Mouse (Mus musculus) liver, embryonic 11.5 days (tissue): ENCODE results near the gene Fkbp10. TPM values are rescaled to one million over a fixed set of nuclear protein-coding genes. Genes with fewer than 3 reads are reported as not detected.

Experiments
- ATAC-seq: fragments of 200-750 bp; cut with Nextera tagmentation; replicated peaks from 2 replicates; pipeline ENCODE4 v1.8.0; 2017; ENCODE audit warnings: moderate number of reproducible peaks, mild to moderate bottlenecking, moderate TSS enrichment, moderate library complexity; ENCODE audit not compliant: low FRiP score
- DNase-seq: peaks from one replicate; pipeline ENCODE4 v3.0.0-alpha.2; 2017; ENCODE audit warnings: low spot score
- H3K27ac ChIP-seq: fragments of 300-500 bp; sonication (generic); 2 replicates; pipeline ENCODE4 v1.5.1; 2014; ENCODE audit warnings: mild to moderate bottlenecking, low read depth, low read length, control low read depth
- H3K27me3 ChIP-seq: fragments of 300-500 bp; sonication (generic); replicated peaks from 2 replicates; pipeline ENCODE4 v1.6.1; 2014; ENCODE audit warnings: low read length, mixed read lengths; ENCODE audit not compliant: control insufficient read depth, insufficient read depth
- H3K36me3 ChIP-seq: fragments of 300-500 bp; sonication (generic); 2 replicates; pipeline ENCODE4 v1.6.1; 2014; ENCODE audit warnings: mild to moderate bottlenecking, low read length, moderate library complexity, mixed read lengths; ENCODE audit not compliant: control insufficient read depth, insufficient read depth
- H3K4me1 ChIP-seq: fragments of 300-500 bp; sonication (generic); replicated peaks from 2 replicates; pipeline ENCODE4 v1.6.1; 2014; ENCODE audit warnings: low read length, mixed read lengths; ENCODE audit not compliant: control insufficient read depth, insufficient read depth
- H3K4me2 ChIP-seq: fragments of 300-500 bp; sonication (generic); 2 replicates; pipeline ENCODE4 v1.6.1; 2014; ENCODE audit warnings: mild to moderate bottlenecking, control low read depth, moderate library complexity
- H3K4me3 ChIP-seq: fragments of 300-500 bp; sonication (generic); 2 replicates; pipeline ENCODE4 v1.5.1; 2014; ENCODE audit warnings: low read depth, low read length, control low read depth
- H3K9ac ChIP-seq: fragments of 300-500 bp; sonication (generic); 2 replicates; pipeline ENCODE4 v1.6.1; 2014; ENCODE audit warnings: low read depth, low read length, control low read depth
- H3K9me3 ChIP-seq: fragments of 300-500 bp; sonication (generic); 2 replicates; pipeline ENCODE4 v1.6.1; 2016; ENCODE audit warnings: low read length, inconsistent platforms, mixed read lengths; ENCODE audit not compliant: control insufficient read depth
- WGBS: fragments of 180-500 bp; shearing (Covaris S2); extraction: QIAGEN DNeasy Blood & Tissue Kit; methylation state at CpG from one replicate; pipeline ENCODE4 v1.1.7; 2014; 5-methylcytosine and 5-hydroxymethylcytosine counted together
- polyA plus RNA-seq: library from polyadenylated mRNA; unstranded; fragments of >200 nt; fragmentation: Nextera tagmentation; extraction: Ambion mirVana; gene quantifications from 2 replicates; pipeline ENCODE4 v1.2.1, GENCODE M21; 2014

Fkbp10 gene
- polyA plus RNA-seq, 1 experiment from 2014 or later = 39.9 TPM

GRCm38 (mm10) chr11:100391081-100391883 is 24.2 kb upstream of the Fkbp10 start:
- Histone ChIP-seq H3K9me3 (no peaks in the 10 kb centered on the region), H3K36me3 (no peaks in the 10 kb centered on the region; the same call in 1 of the 2 replicates), H3K4me2 (peak overlapping the region; percentile 37), H3K27ac (peak overlapping the region; percentile 38), H3K4me3 (no peak overlapping the region), H3K9ac (no peak overlapping the region), H3K4me1 (peaks cover 52% of the 10 kb centered on the region), H3K27me3 (no peaks in the 10 kb centered on the region)
- DNase-seq = no peak
- ATAC-seq = peak; percentile 24; the same call in 1 of the 2 replicates
- 71% methylated on average over 9 of the region's 9 CpGs for WGBS

GRCm38 (mm10) chr11:100391884-100392345 is 23.6 kb upstream of the Fkbp10 start:
- Histone ChIP-seq H3K9ac (no peak overlapping the region), H3K27ac (no peak overlapping the region), H3K4me3 (no peak overlapping the region), H3K36me3 (no peaks in the 10 kb centered on the region; the same call in 1 of the 2 replicates), H3K27me3 (no peaks in the 10 kb centered on the region), H3K9me3 (no peaks in the 10 kb centered on the region), H3K4me2 (no peak overlapping the region), H3K4me1 (peaks cover 52% of the 10 kb centered on the region)
- DNase-seq = no peak
- WGBS = 90% methylated on average over 7 of the region's 7 CpGs
- ATAC-seq = no peak

DNA sequence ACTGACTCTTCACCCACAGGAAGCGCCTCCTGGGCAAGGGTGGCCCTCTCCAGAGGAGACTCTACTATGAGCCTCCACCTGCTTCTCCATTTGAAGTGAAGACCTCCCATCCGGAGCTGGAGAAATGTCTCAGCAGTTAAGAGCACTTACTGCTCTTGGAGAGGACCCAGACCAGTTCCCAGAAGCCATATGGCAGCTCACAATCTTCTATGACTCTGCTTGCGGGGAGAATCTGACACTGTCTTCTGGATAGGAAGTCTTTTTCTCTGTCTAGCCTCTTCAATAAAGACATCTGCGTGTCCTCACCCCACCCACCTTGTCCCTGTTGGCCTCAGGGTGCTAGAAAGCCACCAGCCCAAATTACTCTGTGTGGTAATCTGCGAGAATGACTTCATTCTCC is 22.5 kb upstream of the Fkbp10 start:
- peaks cover 43% of the 10 kb centered on the region for H3K4me1 ChIP-seq
- no peak overlapping the region for H3K27ac ChIP-seq

DNA sequence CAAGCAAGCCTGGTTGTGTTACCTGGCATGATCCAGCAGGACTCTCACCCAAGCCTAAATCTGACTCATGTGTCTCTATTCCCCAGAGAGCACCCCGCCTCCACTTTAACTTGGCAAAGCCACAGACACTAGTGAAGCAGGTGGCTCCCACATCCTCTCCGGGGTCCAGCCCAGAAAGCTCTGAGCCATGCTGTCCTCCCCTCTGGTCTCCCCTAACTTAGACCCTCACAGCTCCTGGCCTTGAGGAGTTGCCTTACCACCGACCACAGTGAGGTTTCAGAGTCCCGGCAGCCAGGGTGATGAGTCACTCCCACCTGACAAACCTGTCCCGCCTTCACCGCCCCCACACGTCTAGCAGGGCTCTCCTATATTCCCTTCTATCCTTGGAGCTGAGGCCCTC is 21.8 kb upstream of the Fkbp10 start:
- Histone ChIP-seq H3K4me1 (peaks cover 35% of the 10 kb centered on the region), H3K4me3 (no peak overlapping the region), H3K27ac (no peak overlapping the region), H3K4me2 (no peak overlapping the region), H3K36me3 (no peaks in the 10 kb centered on the region; the same call in 1 of the 2 replicates), H3K9me3 (no peaks in the 10 kb centered on the region), H3K27me3 (no peaks in the 10 kb centered on the region), H3K9ac (no peak overlapping the region)
- no peak for DNase-seq
- WGBS = 57% methylated on average over 7 of the region's 7 CpGs
- no peak for ATAC-seq

More for the DNA sequence above, 22.5 kb upstream of the Fkbp10 start:
- H3K36me3 ChIP-seq = no peaks in the 10 kb centered on the region; the same call in 1 of the 2 replicates
- H3K9ac ChIP-seq = no peak overlapping the region
- H3K9me3 ChIP-seq = no peaks in the 10 kb centered on the region
- H3K27me3 ChIP-seq = no peaks in the 10 kb centered on the region
- H3K4me2 ChIP-seq = no peak overlapping the region
- ATAC-seq = no peak
- no peak for DNase-seq
- H3K4me3 ChIP-seq = no peak overlapping the region
- WGBS = 79% methylated on average over 5 of the region's 5 CpGs

- Histone ChIP-seq H3K4me2 (peak overlapping the region; percentile 73), H3K9me3 (no peaks in the 10 kb centered on the region), H3K27ac (no peak overlapping the region), H3K36me3 (no peaks in the 10 kb centered on the region; the same call in 1 of the 2 replicates), H3K4me1 (peaks cover 37% of the 10 kb centered on the region), H3K4me3 (no peak overlapping the region), H3K27me3 (no peaks in the 10 kb centered on the region), H3K9ac (no peak overlapping the region)
- no peak for ATAC-seq
- 51% methylated on average over 5 of the region's 5 CpGs for WGBS
- DNase-seq = no peak
Observed at GRCm38 (mm10) chr11:100394353-100395074, 21.0 kb upstream of the Fkbp10 start.

DNA sequence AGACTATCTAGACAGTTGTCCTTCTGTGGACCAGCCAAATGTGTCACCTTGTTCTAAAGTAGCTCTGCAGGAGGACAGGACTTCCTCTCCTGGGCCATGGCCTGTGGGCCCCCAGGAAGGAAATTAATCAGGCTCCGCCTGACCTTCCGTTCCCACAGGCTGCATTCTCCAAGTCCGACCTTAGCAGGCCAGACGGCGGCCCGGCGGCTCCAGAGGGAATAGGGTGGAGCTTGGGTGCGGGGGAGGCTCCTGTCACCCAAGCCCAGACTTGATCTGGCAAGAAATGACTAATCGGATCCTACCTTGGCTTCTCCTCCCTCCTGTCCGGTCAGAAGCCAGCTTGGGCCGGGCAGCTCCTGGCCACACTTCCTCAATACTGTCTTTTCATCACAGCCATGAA is 20.3 kb upstream of the Fkbp10 start:
- no peaks in the 10 kb centered on the region for H3K9me3 ChIP-seq
- 12% methylated on average over 11 of the region's 11 CpGs for WGBS
- no peak overlapping the region for H3K9ac ChIP-seq
- peak overlapping the region; percentile 73 for H3K4me2 ChIP-seq
- peaks cover 30% of the 10 kb centered on the region for H3K4me1 ChIP-seq
- ATAC-seq (no peak), DNase-seq (no peak)
- peak overlapping the region; percentile 0; the same call in 1 of the 2 replicates for H3K27ac ChIP-seq
- no peaks in the 10 kb centered on the region; the same call in 1 of the 2 replicates for H3K36me3 ChIP-seq
- H3K4me3 ChIP-seq = no peak overlapping the region; the same call in 1 of the 2 replicates
- no peaks in the 10 kb centered on the region for H3K27me3 ChIP-seq

DNA sequence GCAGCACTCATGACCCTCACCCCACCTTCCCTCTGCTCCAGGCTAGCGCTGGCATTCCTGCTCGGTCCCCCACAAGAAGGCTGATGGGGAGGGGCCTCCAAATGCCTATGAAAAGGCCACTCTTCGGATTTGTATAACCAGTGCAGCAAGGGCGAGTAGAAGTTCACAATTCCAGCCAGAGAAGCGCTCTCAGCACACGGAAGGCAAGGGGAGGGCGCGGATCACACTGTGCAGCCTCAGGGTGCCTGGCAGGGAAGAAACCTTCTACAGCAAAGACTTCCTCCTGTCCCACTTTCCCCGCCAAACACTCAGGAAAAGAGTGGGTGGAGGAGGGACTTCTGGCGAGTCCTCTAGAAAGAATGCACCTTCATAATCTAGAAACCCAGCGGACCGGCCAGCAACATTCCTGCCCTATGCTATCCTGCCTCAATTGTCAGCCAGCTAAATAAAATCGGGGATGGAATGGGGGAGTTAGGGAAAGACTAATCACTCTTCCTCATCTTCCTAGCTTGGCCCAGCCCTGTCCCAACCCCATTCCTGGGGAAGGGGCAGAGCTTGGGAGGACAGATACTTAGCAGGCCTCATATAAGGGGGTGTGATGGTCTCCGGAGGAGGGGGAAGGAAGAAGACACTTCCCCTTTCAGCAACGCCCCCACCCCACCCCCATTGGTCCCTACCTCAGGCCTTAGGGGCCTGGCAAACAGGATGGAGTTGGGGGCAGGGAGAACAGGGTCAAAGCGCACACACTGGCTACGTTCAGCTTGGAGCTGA is 19.5 kb upstream of the Fkbp10 start:
- Histone ChIP-seq H3K4me2 (peak overlapping the region; percentile 73), H3K27ac (peak overlapping the region; percentile 70; the same call in 1 of the 2 replicates), H3K4me1 (peaks cover 21% of the 10 kb centered on the region), H3K9ac (0 out of 2 replicates have a peak overlapping the region, but pooled peaks have one; percentile 16), H3K27me3 (no peaks in the 10 kb centered on the region), H3K36me3 (no peaks in the 10 kb centered on the region; the same call in 1 of the 2 replicates), H3K4me3 (peak overlapping the region; percentile 71), H3K9me3 (no peaks in the 10 kb centered on the region)
- DNase-seq (no peak), ATAC-seq (no peak)
- 22% methylated on average over 17 of the region's 17 CpGs for WGBS
